Mouse (Mus musculus): Measurements from ENCODE around the gene Lmo1. TPM values are rescaled to one million over a fixed set of nuclear protein-coding genes. Genes with fewer than 3 reads are reported as not detected.
A peak's percentile ranks its signal among the peaks of the same experiment; 100 is the strongest.

The Lmo1 gene
- total and polyA plus RNA-seq, 2 experiments from 2014 or later, result 59.4 to 86.5 TPM

DNA sequence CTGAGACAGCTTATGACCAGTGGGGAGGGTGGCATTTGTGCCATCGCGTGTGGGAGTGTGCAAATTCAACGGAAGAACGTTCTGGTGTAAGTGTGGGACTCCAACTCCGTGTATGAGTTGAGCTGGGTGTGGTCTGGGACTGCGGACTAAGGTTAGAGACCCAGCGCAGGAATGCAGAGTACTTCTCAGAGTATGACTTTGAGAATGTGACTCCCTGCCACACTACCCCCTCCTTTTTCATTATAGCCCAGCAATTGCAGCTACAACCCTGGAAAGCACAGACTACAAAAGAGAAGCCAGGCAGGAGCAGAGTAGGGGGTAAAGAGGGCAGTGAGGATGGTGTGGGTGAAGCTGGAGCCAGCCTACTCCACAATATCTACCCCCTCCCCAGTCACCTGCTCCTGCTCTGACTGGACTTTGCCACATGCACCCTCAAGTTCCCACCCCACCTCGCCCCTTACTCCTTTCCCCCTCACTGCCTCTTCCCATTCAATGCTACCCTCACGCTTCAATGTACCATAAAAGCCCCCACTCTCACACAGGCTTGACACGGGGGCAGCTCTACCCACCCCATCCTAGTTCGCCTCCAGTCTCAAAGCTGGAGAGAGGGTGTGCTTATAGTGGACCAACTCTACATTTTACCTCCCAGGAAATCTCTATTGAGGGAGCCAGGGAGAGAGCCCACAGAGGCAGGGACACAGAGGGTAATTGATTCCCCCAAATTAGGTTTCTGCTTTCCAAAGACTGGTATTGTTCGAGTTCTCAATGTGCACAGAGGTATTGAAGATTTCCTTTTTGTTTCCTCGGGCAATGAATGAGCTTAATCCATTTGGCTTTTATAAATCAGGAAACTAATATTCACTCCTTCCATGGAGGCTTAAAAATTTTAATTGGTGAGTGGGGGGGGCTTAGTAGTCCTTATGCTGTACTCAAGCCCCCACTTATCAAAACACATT, 941 bp upstream of the Lmo1 start:
- WGBS, result 3% methylated on average over 13 of the region's 13 CpGs
- peak overlapping the region; percentile 64 for H3K4me3 ChIP-seq (ENCODE audit: low read depth, low read length)
- TF ChIP-seq CTCF (IDR thresholded peaks at IDR 0.05; ENCODE audit: low read depth), result no peak
- DNase-seq, result no peak
- H3K4me2 ChIP-seq (ENCODE audit: low read depth), result peak overlapping the region; percentile 88
- no peaks in the 10 kb centered on the region for H3K36me3 ChIP-seq (ENCODE audit: insufficient read depth)
- H3K4me1 ChIP-seq (ENCODE audit: insufficient read depth), result peaks cover 6% of the 10 kb centered on the region
- H3K27me3 ChIP-seq (ENCODE audit: insufficient read depth, low read length), result no peaks in the 10 kb centered on the region
- ATAC-seq, result peak; percentile 6
- H3K9me3 ChIP-seq (ENCODE audit: low read length), result no peaks in the 10 kb centered on the region
- peak overlapping the region; percentile 88; the same call in 1 of the 2 replicates for H3K27ac ChIP-seq (ENCODE audit: low read depth, low read length)
- H3K9ac ChIP-seq, result peak overlapping the region; percentile 78

GRCm38 (mm10) chr7:109174337-109174948, 564 bp downstream of the Lmo1 start:
- Histone ChIP-seq H3K4me2 (ENCODE audit: low read depth) (peak overlapping the region; percentile 88), H3K27ac (ENCODE audit: low read depth, low read length) (peak overlapping the region; percentile 88), H3K4me1 (ENCODE audit: insufficient read depth) (peaks cover 6% of the 10 kb centered on the region), H3K4me3 (ENCODE audit: low read depth, low read length) (peak overlapping the region; percentile 64), H3K9ac (peak overlapping the region; percentile 78), H3K27me3 (ENCODE audit: insufficient read depth, low read length) (no peaks in the 10 kb centered on the region), H3K36me3 (ENCODE audit: insufficient read depth) (no peaks in the 10 kb centered on the region), H3K9me3 (ENCODE audit: low read length) (no peaks in the 10 kb centered on the region)
- no peak for TF ChIP-seq CTCF (IDR thresholded peaks at IDR 0.05; ENCODE audit: low read depth)
- peak; percentile 57 for ATAC-seq
- 5% methylated on average over 31 of the region's 31 CpGs for WGBS
- DNase-seq, result peak; percentile 80

DNA sequence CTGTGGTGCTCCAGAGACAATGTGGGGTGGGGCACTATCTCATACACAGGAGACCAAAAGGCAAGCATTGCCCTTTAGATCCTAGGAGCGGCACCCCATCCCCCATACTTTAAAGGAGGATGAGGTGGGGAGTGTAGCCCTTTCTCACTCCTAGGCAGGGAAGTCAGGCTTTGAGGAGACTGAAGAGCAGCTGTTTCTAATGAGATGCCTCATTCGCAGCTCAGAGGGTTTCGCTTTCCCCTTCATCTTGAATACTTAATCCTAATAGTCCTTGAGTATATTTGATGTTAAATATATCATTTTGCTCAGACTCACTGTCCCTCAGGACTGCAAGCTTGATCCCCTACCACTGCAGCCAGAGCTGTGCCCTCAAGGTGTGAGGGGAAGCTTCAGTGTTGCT, 3.1 kb downstream of the Lmo1 start:
- DNase-seq (no peak), ATAC-seq (no peak)
- no peak overlapping the region for H3K4me3 ChIP-seq (ENCODE audit: low read depth, low read length)
- no peak overlapping the region for H3K9ac ChIP-seq
- WGBS, result 42% methylated on average over 3 of the region's 3 CpGs
- no peak overlapping the region for H3K4me2 ChIP-seq (ENCODE audit: low read depth)
- no peak overlapping the region for H3K27ac ChIP-seq (ENCODE audit: low read depth, low read length)
- H3K4me1 ChIP-seq (ENCODE audit: insufficient read depth), result peaks cover 6% of the 10 kb centered on the region
- no peaks in the 10 kb centered on the region for H3K9me3 ChIP-seq (ENCODE audit: low read length)
- H3K36me3 ChIP-seq (ENCODE audit: insufficient read depth), result no peaks in the 10 kb centered on the region
- H3K27me3 ChIP-seq (ENCODE audit: insufficient read depth, low read length), result no peaks in the 10 kb centered on the region
- TF ChIP-seq CTCF (IDR thresholded peaks at IDR 0.05; ENCODE audit: low read depth), result no peak

DNA sequence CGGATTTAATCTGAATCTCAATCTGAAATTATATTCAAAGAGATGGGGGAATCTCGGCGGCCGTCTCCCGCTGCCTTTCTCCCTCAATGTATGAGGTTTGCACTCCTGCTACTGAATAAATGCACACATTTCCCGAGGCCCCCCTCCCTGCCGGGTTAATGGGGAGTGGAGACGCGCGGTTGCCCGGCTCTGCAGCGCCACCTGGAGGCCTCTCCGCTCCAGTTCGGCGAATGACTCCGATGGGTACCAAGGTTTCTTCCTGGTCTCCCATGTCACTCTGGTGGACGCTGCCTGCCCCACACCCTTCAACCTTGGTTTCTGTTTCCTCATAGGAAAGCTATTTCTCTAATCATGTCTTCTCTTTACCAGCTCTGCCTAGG, 4.6 kb downstream of the Lmo1 start:
- peak; percentile 91 for DNase-seq

DNA sequence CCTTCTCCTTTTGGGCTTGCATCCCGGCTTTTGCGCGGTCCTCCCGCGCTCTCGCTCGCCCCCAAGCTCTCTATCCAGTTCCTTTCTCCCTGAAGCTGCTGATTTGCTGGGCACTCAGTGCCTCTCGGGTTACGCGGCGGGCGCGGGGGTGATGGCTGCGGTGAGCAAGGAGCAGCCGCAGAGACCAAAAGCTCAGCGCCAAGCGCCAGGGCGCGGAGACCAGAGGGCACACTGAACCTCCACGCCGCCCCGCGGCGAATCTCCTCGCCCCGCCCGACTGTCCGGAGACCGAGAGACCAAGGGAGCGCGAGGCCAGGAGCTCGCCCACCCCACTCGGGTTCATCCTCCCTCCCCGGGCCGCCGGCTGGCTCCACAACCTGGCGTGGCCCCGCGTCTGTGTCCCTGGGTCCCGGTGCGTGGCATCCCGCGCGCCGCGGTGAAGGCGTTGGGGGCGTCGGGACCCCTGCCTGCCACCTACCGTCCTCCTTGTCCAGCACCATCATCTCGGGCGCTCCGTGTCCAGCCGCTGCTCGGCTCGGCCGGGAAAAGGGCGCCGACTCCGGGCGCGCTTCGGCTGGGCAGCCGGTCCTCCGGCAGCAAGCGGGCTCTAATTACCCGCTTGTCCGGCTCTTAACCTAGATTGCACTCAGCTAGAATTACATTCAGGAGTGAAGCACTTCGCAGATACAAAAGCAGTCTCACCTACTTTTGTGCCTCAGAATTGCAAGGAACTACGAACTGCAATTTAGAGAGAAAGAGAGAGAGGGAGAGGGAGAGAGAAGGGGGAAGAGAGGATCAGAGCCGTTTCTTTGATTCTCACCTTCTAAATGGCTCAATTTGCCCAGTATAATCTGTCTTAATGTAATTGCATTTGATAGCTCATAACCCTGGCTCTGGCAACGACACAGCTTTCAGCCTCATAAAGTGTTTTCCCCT, 5.2 kb downstream of the Lmo1 start:
- peak; percentile 26; the same call in 1 of the 2 replicates for TF ChIP-seq CTCF (IDR thresholded peaks at IDR 0.05; ENCODE audit: low read depth)
- Histone ChIP-seq H3K4me1 (ENCODE audit: insufficient read depth) (peaks cover 3% of the 10 kb centered on the region), H3K9me3 (ENCODE audit: low read length) (no peaks in the 10 kb centered on the region), H3K4me2 (ENCODE audit: low read depth) (peak overlapping the region; percentile 97), H3K36me3 (ENCODE audit: insufficient read depth) (no peaks in the 10 kb centered on the region), H3K9ac (peak overlapping the region; percentile 73), H3K27ac (ENCODE audit: low read depth, low read length) (peak overlapping the region; percentile 80), H3K27me3 (ENCODE audit: insufficient read depth, low read length) (no peaks in the 10 kb centered on the region), H3K4me3 (ENCODE audit: low read depth, low read length) (peak overlapping the region; percentile 62)
- 3% methylated on average over 68 of the region's 72 CpGs for WGBS
- ATAC-seq (peak; percentile 21), DNase-seq (peak; percentile 34)

More for the DNA sequence above, 4.6 kb downstream of the Lmo1 start:
- Histone ChIP-seq H3K4me3 (ENCODE audit: low read depth, low read length) (peak overlapping the region; percentile 62), H3K27ac (ENCODE audit: low read depth, low read length) (peak overlapping the region; percentile 80), H3K4me2 (ENCODE audit: low read depth) (peak overlapping the region; percentile 97), H3K9ac (peak overlapping the region; percentile 73), H3K27me3 (ENCODE audit: insufficient read depth, low read length) (no peaks in the 10 kb centered on the region), H3K36me3 (ENCODE audit: insufficient read depth) (no peaks in the 10 kb centered on the region), H3K9me3 (ENCODE audit: low read length) (no peaks in the 10 kb centered on the region), H3K4me1 (ENCODE audit: insufficient read depth) (peaks cover 5% of the 10 kb centered on the region)
- ATAC-seq, result peak; percentile 69
- WGBS, result under 1% methylated on average over 17 of the region's 17 CpGs
- TF ChIP-seq CTCF (IDR thresholded peaks at IDR 0.05; ENCODE audit: low read depth), result peak; percentile 92

DNA sequence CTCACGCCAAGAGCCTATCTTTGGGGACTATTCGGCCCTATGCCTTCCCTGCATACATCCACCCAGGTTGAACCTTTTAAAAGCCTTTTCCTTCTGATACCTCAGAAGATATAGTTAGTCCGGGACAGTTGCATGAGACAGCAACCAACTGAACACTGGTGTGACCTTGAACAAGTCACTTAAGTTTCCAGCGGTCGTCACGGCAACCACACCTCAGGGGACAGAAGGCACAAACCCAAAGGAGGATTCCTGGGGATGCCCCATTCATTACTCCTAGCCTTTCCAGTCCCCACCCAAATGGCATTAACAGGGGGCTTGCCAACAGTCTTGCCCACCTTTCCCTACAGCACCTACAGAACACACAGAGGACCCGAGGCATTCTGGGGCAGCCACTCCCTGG, 6.3 kb downstream of the Lmo1 start:
- 85% methylated on average over 7 of the region's 7 CpGs for WGBS
- peaks cover 3% of the 10 kb centered on the region for H3K4me1 ChIP-seq (ENCODE audit: insufficient read depth)

More for the DNA sequence above, 6.3 kb downstream of the Lmo1 start:
- no peaks in the 10 kb centered on the region for H3K27me3 ChIP-seq (ENCODE audit: insufficient read depth, low read length)
- ATAC-seq, result no peak
- H3K9me3 ChIP-seq (ENCODE audit: low read length), result no peaks in the 10 kb centered on the region
- no peak overlapping the region for H3K27ac ChIP-seq (ENCODE audit: low read depth, low read length)
- TF ChIP-seq CTCF (IDR thresholded peaks at IDR 0.05; ENCODE audit: low read depth), result no peak
- H3K9ac ChIP-seq, result no peak overlapping the region
- no peak for DNase-seq
- peak overlapping the region; percentile 97 for H3K4me2 ChIP-seq (ENCODE audit: low read depth)
- H3K36me3 ChIP-seq (ENCODE audit: insufficient read depth), result no peaks in the 10 kb centered on the region
- peak overlapping the region; percentile 62 for H3K4me3 ChIP-seq (ENCODE audit: low read depth, low read length)
